8 mouse cellular contexts compared by ENCODE assay signal in genomic region chr3:41082885-41083789, GRCm38 (mm10). TPM values are rescaled to one million over a fixed set of nuclear protein-coding genes. Genes with fewer than 3 reads are reported as not detected.
DNase-seq lines count a peak whose midpoint lies in the region; ATAC-seq and TF ChIP-seq lines count a peak whose summit lies in the region.

Gene Pgrmc2, minus strand, starts transcription at chr3:41083046.

- no peaks in the 10 kb centered on the region for H3K9me3 ChIP-seq in forebrain, embryonic 10.5 days
- H3K9me3 ChIP-seq in heart, embryonic 15.5 days (replicated peaks) = no peaks in the 10 kb centered on the region
- H3K9me3 ChIP-seq in liver, embryonic 14.5 days (ENCODE audit: control insufficient read depth, low read length) = no peaks in the 10 kb centered on the region
- H3K9me3 ChIP-seq in neural tube, embryonic 11.5 days (ENCODE audit: control insufficient read depth, low read length) = no peaks in the 10 kb centered on the region
- H3K9me3 ChIP-seq in stomach, postnatal 0 days (ENCODE audit: control insufficient read depth, low read length) = no peaks in the 10 kb centered on the region

- no peaks in the 10 kb centered on the region for H3K27me3 ChIP-seq in forebrain, embryonic 10.5 days (ENCODE audit: poor library complexity, severe bottlenecking)
- H3K27me3 ChIP-seq in heart, embryonic 15.5 days = no peaks in the 10 kb centered on the region
- no peaks in the 10 kb centered on the region for H3K27me3 ChIP-seq in liver, embryonic 14.5 days (ENCODE audit: control insufficient read depth, insufficient read depth, low read length)
- H3K27me3 ChIP-seq in neural tube, embryonic 11.5 days (ENCODE audit: control insufficient read depth, insufficient read depth, low read length) = no peaks in the 10 kb centered on the region
- no peaks in the 10 kb centered on the region for H3K27me3 ChIP-seq in stomach, postnatal 0 days (ENCODE audit: control insufficient read depth, insufficient read depth, low read length)

- peak within 1 kb of the TSS; percentile 82 for H3K4me2 ChIP-seq in heart, embryonic 15.5 days
- H3K4me2 ChIP-seq in liver, embryonic 14.5 days (ENCODE audit: low read depth) = peak within 1 kb of the TSS; percentile 84
- peak within 1 kb of the TSS; percentile 79 for H3K4me2 ChIP-seq in neural tube, embryonic 11.5 days (ENCODE audit: low read depth)
- peak within 1 kb of the TSS; percentile 93 for H3K4me2 ChIP-seq in stomach, postnatal 0 days (replicated peaks; ENCODE audit: low read depth)

- peak; percentile 98 for ATAC-seq in heart, embryonic 15.5 days (replicated peaks; ENCODE audit: insufficient number of reproducible peaks, insufficient read depth, low FRiP score, low read depth)
- peak; percentile 96 for ATAC-seq in liver, embryonic 14.5 days (ENCODE audit: insufficient read depth)
- peak; percentile 97 for ATAC-seq in neural tube, embryonic 11.5 days (ENCODE audit: insufficient read depth, low FRiP score, low TSS enrichment)
- peak; percentile 99 for ATAC-seq in stomach, postnatal 0 days (ENCODE audit: low FRiP score, low TSS enrichment)

- TF ChIP-seq EP300 in liver, embryonic 14.5 days (IDR thresholded peaks at IDR 0.05; ENCODE audit: low read depth) = no peak
- TF ChIP-seq EP300 in stomach, postnatal 0 days (optimal IDR thresholded peaks at IDR 0.05) = no peak

- peak within 1 kb of the TSS; percentile 83 for H3K4me3 ChIP-seq in forebrain, embryonic 10.5 days
- H3K4me3 ChIP-seq in heart, embryonic 15.5 days = peak within 1 kb of the TSS; percentile 76
- H3K4me3 ChIP-seq in liver, embryonic 14.5 days (ENCODE audit: insufficient read depth in 1 of 2, low read depth in 2 of 2, low read length in 2 of 2) = peak within 1 kb of the TSS; percentile 69 to 91
- H3K4me3 ChIP-seq in neural tube, embryonic 11.5 days (ENCODE audit: low read depth, low read length) = peak within 1 kb of the TSS; percentile 92
- H3K4me3 ChIP-seq in stomach, postnatal 0 days (ENCODE audit: low read depth, low read length) = peak within 1 kb of the TSS; percentile 96

- peak within 1 kb of the TSS; percentile 86 for H3K9ac ChIP-seq in heart, embryonic 15.5 days
- H3K9ac ChIP-seq in liver, embryonic 14.5 days (replicated peaks) = peak within 1 kb of the TSS; percentile 83
- peak within 1 kb of the TSS; percentile 78 for H3K9ac ChIP-seq in neural tube, embryonic 11.5 days (ENCODE audit: low read length)
- H3K9ac ChIP-seq in stomach, postnatal 0 days (ENCODE audit: low read length) = peak within 1 kb of the TSS; percentile 85

- peaks cover 35% of the 10 kb centered on the region for H3K4me1 ChIP-seq in forebrain, embryonic 10.5 days
- peaks cover 21% of the 10 kb centered on the region for H3K4me1 ChIP-seq in heart, embryonic 15.5 days (replicated peaks)
- H3K4me1 ChIP-seq in liver, embryonic 14.5 days (replicated peaks; ENCODE audit: control insufficient read depth in 2 of 2, insufficient read depth in 2 of 2, low read length in 1 of 2) = peaks cover 7 to 19% of the 10 kb centered on the region in 2 experiments
- H3K4me1 ChIP-seq in neural tube, embryonic 11.5 days (ENCODE audit: control insufficient read depth, insufficient read depth, low read length) = peaks cover 11% of the 10 kb centered on the region
- H3K4me1 ChIP-seq in stomach, postnatal 0 days (replicated peaks; ENCODE audit: control insufficient read depth, insufficient read depth) = peaks cover 4% of the 10 kb centered on the region; the same call in 1 of the 2 replicates

- DNase-seq in CD8-positive naive resting alpha-beta T cell, adult 2 months (ENCODE audit: low read depth in 2 of 2, low spot score in 2 of 2) = peak; percentile 97
- DNase-seq in c-Kit-positive CD71-negative TER-119-negative erythroid progenitor cells, embryonic 14.5 days (ENCODE audit: low read depth) = peak; percentile 90
- DNase-seq in forebrain, embryonic 10.5 days (ENCODE audit: extremely low spot score, low spot score) = peak; percentile 97
- peak; percentile 97 to 99 for DNase-seq in kidney, postnatal 25 days
- DNase-seq in liver, embryonic 14.5 days (ENCODE audit: low read depth in 3 of 3, low spot score in 3 of 3) = peak; percentile 94 to 97 (median 95)
- peak; percentile 99 for DNase-seq in neural tube, embryonic 11.5 days (ENCODE audit: low spot score)
- DNase-seq in stomach, postnatal 0 days (ENCODE audit: low spot score) = peak; percentile 99

- H3K36me3 ChIP-seq in forebrain, embryonic 10.5 days (replicated peaks) = peaks cover 6% of the 10 kb centered on the region; the same call in 1 of the 2 replicates
- no peaks in the 10 kb centered on the region for H3K36me3 ChIP-seq in heart, embryonic 15.5 days
- no peaks in the 10 kb centered on the region for H3K36me3 ChIP-seq in liver, embryonic 14.5 days (replicated peaks; ENCODE audit: control insufficient read depth, insufficient read depth, low read depth)
- H3K36me3 ChIP-seq in neural tube, embryonic 11.5 days (ENCODE audit: control insufficient read depth, insufficient read depth, low read length) = no peaks in the 10 kb centered on the region
- H3K36me3 ChIP-seq in stomach, postnatal 0 days (ENCODE audit: control insufficient read depth, insufficient read depth, low read length) = no peaks in the 10 kb centered on the region

- WGBS in forebrain, embryonic 10.5 days = under 1% methylated on average over 78 of the region's 95 CpGs
- under 1% methylated on average over 95 of the region's 95 CpGs for WGBS in heart, embryonic 15.5 days
- under 1% methylated on average over 94 of the region's 95 CpGs for WGBS in liver, embryonic 14.5 days (ENCODE audit: insufficient replicate concordance)
- WGBS in neural tube, embryonic 11.5 days = under 1% methylated on average over 63 of the region's 95 CpGs
- WGBS in stomach, postnatal 0 days = under 1% methylated on average over 88 of the region's 95 CpGs

- H3K27ac ChIP-seq in forebrain, embryonic 10.5 days = peak within 1 kb of the TSS; percentile 96
- peak within 1 kb of the TSS; percentile 91 for H3K27ac ChIP-seq in heart, embryonic 15.5 days
- H3K27ac ChIP-seq in liver, embryonic 14.5 days = peak within 1 kb of the TSS; percentile 78
- peak within 1 kb of the TSS; percentile 62; the same call in 1 of the 2 replicates for H3K27ac ChIP-seq in neural tube, embryonic 11.5 days (ENCODE audit: low read depth, low read length)
- peak within 1 kb of the TSS; percentile 94 for H3K27ac ChIP-seq in stomach, postnatal 0 days (replicated peaks)

- TF ChIP-seq CTCF in liver, embryonic 14.5 days (IDR thresholded peaks at IDR 0.05; ENCODE audit: low read depth) = peak; percentile 57
- peak; percentile 64 for TF ChIP-seq CTCF in stomach, postnatal 0 days (IDR thresholded peaks at IDR 0.05; ENCODE audit: low read depth)

RNA-seq across cellular contexts. Expression of gene Pgrmc2, which starts in this region (rescaled TPM):
- polyA plus RNA-seq in forebrain, embryonic 10.5 days (2016; fragmentation: Nextera tagmentation; extraction: Ambion mirVana) = 30.2 and 30.5 TPM in 2 replicates
- 44.9 and 45.2 TPM in 2 replicates for polyA plus RNA-seq in heart, embryonic 15.5 days (2015; fragmentation: Nextera tagmentation; extraction: Ambion mirVana)
- polyA plus RNA-seq in liver, embryonic 14.5 days (2012; rRNA removed) = 7.8 and 12.9 TPM in 2 replicates
- 11.5 and 13.0 TPM in 2 replicates for polyA plus RNA-seq in liver, embryonic 14.5 days (2014; fragmentation: Nextera tagmentation; extraction: Ambion mirVana)
- polyA plus RNA-seq in neural tube, embryonic 11.5 days (2014; fragmentation: Nextera tagmentation; extraction: Ambion mirVana) = 27.6 and 29.5 TPM in 2 replicates
- 31.2 and 32.5 TPM in 2 replicates for polyA plus RNA-seq in stomach, postnatal 0 days (2015; fragmentation: Nextera tagmentation; extraction: Ambion mirVana)

Comparison
In these comparisons a context has a peak if more than half of its experiments do, and no peak if none do; other contexts are left out.
1. Peak in every context shown above with its lines: DNase-seq, ATAC-seq, H3K4me3 ChIP-seq and H3K27ac ChIP-seq.